Mouse (Mus musculus): Measurements from ENCODE around the gene Pbld2. TPM values are rescaled to one million over a fixed set of nuclear protein-coding genes. Genes with fewer than 3 reads are reported as not detected.

Gene Pbld2
- 1 to 10 TPM in 1 of 2 experiments, under 1 TPM in 1; 0.71 to 1.8 TPM for total RNA-seq (2023)

GRCm38 (mm10) chr10:63023749-63024579, at the start of gene Pbld2, which contains the start of gene Hnrnph3:
Gene Pbld2, plus strand, starts transcription at chr10:63024315.
Gene Hnrnph3, minus strand, starts transcription at chr10:63024217.

GRCm38 (mm10) chr10:62980039-62980954, 43.8 kb upstream of the Pbld2 start, which contains the start of gene Rufy2:
Gene Rufy2, plus strand, starts transcription at chr10:62980223.

GRCm38 (mm10) chr10:63059862-63060261, 35.7 kb downstream of the Pbld2 start, which contains the start of gene Pbld1:
Gene Pbld1, plus strand, starts transcription at chr10:63060162.

GRCm38 (mm10) chr10:63099521-63099920, 75.4 kb downstream of the Pbld2 start, which contains the start of gene Atoh7:
Gene Atoh7, plus strand, starts transcription at chr10:63099651.

Other genes with a start within 250 kb of the Pbld2 start
- 100 to 1,000 TPM; 117 to 144 TPM for gene Ccar1, start 232.0 kb upstream of the Pbld2 start, total RNA-seq (2023)
- 10 to 100 TPM; 23.4 to 30.0 TPM for gene Tet1, start 115.3 kb upstream of the Pbld2 start, total RNA-seq (2023)
- gene Slc25a16, start 103.7 kb upstream of the Pbld2 start, total RNA-seq (2023) = 10 to 100 TPM; 14.2 to 14.6 TPM
- 1 to 10 TPM in 1 of 2 experiments, under 1 TPM in 1; 0.95 to 2.0 TPM for gene Dna2, start 77.3 kb upstream of the Pbld2 start, total RNA-seq (2023)
- gene Rufy2, start 44.1 kb upstream of the Pbld2 start, total RNA-seq (2023) = 10 to 100 TPM; 48.0 to 67.7 TPM
- gene Hnrnph3, start 98 bp upstream of the Pbld2 start, total RNA-seq (2023) = 10 to 100 TPM; 84.6 to 92.8 TPM
- gene Pbld1, start 35.8 kb downstream of the Pbld2 start, total RNA-seq (2023) = under 1 TPM in 1 of 2 experiments, not detected in 1; 0.30 TPM
- not detected for gene Atoh7, start 75.3 kb downstream of the Pbld2 start, total RNA-seq (2023)
- not detected for gene Mypn, start 179.6 kb downstream of the Pbld2 start, total RNA-seq (2023)
- 100 to 1,000 TPM; 146 to 162 TPM for gene Herc4, start 219.5 kb downstream of the Pbld2 start, total RNA-seq (2023)